Mouse (Mus musculus): Measurements from ENCODE around the gene Mapk1. TPM values are rescaled to one million over a fixed set of nuclear protein-coding genes. Genes with fewer than 3 reads are reported as not detected.
A peak's percentile ranks its signal among the peaks of the same experiment; 100 is the strongest.

Gene Mapk1
- polyA plus RNA-seq, 1 experiment from 2014 or later: 183 TPM

DNA sequence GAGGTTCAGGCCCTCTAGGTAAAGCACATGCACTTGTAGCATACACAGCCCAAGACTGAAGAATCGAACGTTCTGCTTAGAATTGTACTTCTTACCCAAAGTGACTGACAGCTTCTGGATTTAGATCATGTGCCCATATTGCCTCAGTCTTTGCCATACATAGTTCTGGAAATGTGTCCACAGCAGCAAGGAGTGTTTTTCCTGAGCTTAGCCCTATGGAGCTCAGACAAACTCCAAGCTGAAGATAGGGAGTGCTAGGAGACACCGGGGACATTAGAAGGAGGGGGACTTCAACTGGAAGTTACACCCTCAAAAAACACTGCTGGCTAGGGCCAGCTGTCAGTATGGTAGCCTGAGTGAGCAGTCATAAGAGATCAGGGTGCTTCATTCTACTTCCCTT, 57.5 kb downstream of the Mapk1 start:
- no peaks in the 10 kb centered on the region for H3K9me3 ChIP-seq (ENCODE audit: control insufficient read depth, low read length)
- H3K4me3 ChIP-seq (ENCODE audit: low read length): no peak overlapping the region
- no peak overlapping the region for H3K27ac ChIP-seq (ENCODE audit: low read depth, low read length)
- no peaks in the 10 kb centered on the region for H3K27me3 ChIP-seq (replicated peaks; ENCODE audit: control insufficient read depth, insufficient read depth, low read length)
- peaks cover 30% of the 10 kb centered on the region for H3K36me3 ChIP-seq (ENCODE audit: control insufficient read depth, insufficient read depth, low read length)
- WGBS: 97% methylated on average over 3 of the region's 3 CpGs
- no peaks in the 10 kb centered on the region for H3K4me1 ChIP-seq (ENCODE audit: control insufficient read depth, insufficient read depth, low read depth, low read length)
- ATAC-seq: no peak
- no peak overlapping the region for H3K9ac ChIP-seq (ENCODE audit: low read depth, low read length)
- H3K4me2 ChIP-seq (ENCODE audit: low read length): no peak overlapping the region

DNA sequence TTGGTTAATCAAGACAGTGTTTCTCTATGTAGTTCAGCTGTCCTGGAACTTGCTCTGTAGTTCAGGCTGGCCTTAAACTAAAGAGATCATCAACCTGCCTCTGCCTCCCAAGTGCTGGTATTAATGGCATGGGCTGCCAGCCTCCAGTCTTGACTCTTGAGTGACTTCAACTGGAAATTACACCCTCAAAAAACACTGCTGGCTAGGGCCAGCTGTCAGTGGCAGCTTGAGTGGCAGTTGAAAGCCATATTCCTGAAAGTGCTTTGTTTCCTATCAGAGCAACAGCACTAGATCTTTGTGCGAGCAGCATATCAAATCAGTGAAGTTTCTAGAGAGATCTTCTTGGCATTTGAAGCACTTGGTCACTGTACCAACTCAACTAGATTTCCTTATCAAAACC, 58.2 kb downstream of the Mapk1 start:
- no peaks in the 10 kb centered on the region for H3K9me3 ChIP-seq (ENCODE audit: control insufficient read depth, low read length)
- H3K27me3 ChIP-seq (replicated peaks; ENCODE audit: control insufficient read depth, insufficient read depth, low read length): no peaks in the 10 kb centered on the region
- H3K9ac ChIP-seq (ENCODE audit: low read depth, low read length): no peak overlapping the region
- WGBS: 90% methylated on average over 1 of the region's 1 CpGs
- no peak overlapping the region for H3K4me2 ChIP-seq (ENCODE audit: low read length)
- peaks cover 25% of the 10 kb centered on the region for H3K36me3 ChIP-seq (ENCODE audit: control insufficient read depth, insufficient read depth, low read length)
- no peak overlapping the region for H3K4me3 ChIP-seq (ENCODE audit: low read length)
- ATAC-seq: no peak
- no peaks in the 10 kb centered on the region for H3K4me1 ChIP-seq (ENCODE audit: control insufficient read depth, insufficient read depth, low read depth, low read length)
- H3K27ac ChIP-seq (ENCODE audit: low read depth, low read length): no peak overlapping the region

DNA sequence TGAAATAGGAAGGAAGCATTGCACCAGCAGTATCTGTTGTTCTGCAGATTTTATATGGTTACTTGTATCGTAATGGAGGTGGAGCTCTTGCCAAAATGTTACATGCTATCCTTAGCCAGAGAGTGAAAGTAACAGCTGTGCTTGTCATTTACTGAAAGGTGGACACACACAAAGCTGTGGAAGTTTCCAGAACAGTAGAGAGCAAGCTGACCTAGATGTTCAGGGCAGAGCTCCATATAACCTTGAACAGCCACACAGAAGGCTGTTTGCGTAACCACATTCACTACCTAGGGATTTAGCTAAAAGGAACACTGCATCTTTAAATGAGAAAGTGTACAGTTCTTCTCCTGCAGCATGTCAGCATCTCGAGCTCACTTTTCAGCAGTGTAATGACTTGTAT, 61.1 kb downstream of the Mapk1 start:
- no peak overlapping the region; the same call in 1 of the 2 replicates for H3K27ac ChIP-seq (ENCODE audit: low read depth, low read length)
- peaks cover 28% of the 10 kb centered on the region for H3K36me3 ChIP-seq (ENCODE audit: control insufficient read depth, insufficient read depth, low read length)
- no peak for ATAC-seq
- H3K9me3 ChIP-seq (ENCODE audit: control insufficient read depth, low read length): no peaks in the 10 kb centered on the region
- H3K4me2 ChIP-seq (ENCODE audit: low read length): no peak overlapping the region
- no peaks in the 10 kb centered on the region for H3K27me3 ChIP-seq (replicated peaks; ENCODE audit: control insufficient read depth, insufficient read depth, low read length)
- no peak overlapping the region for H3K9ac ChIP-seq (ENCODE audit: low read depth, low read length)
- 68% methylated on average over 3 of the region's 3 CpGs for WGBS
- H3K4me3 ChIP-seq (ENCODE audit: low read length): no peak overlapping the region
- no peaks in the 10 kb centered on the region for H3K4me1 ChIP-seq (ENCODE audit: control insufficient read depth, insufficient read depth, low read depth, low read length)

DNA sequence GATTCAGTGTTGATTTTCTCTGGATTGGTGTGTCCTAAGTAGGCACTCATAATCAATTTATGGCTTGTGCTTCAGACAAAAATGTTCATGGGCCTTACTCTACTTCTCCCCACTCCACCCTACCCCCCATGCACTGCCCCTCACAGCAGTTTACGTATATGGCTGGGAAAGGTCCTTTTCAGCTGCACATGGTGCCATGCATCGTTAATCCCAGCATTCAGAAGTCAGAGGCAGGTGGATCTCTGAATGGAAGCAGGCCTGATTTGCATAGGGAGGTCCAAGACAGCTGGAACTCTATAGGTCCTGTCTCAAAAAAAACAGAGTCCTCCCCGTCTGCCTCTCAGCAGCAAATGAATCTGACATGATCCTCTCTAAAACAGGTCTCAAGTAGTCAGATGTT, 62.1 kb downstream of the Mapk1 start:
- Histone ChIP-seq H3K9me3 (ENCODE audit: control insufficient read depth, low read length) (no peaks in the 10 kb centered on the region), H3K27me3 (replicated peaks; ENCODE audit: control insufficient read depth, insufficient read depth, low read length) (no peaks in the 10 kb centered on the region), H3K36me3 (ENCODE audit: control insufficient read depth, insufficient read depth, low read length) (peaks cover 20% of the 10 kb centered on the region), H3K4me1 (ENCODE audit: control insufficient read depth, insufficient read depth, low read depth, low read length) (no peaks in the 10 kb centered on the region), H3K27ac (ENCODE audit: low read depth, low read length) (no peak overlapping the region), H3K4me2 (ENCODE audit: low read length) (no peak overlapping the region), H3K9ac (ENCODE audit: low read depth, low read length) (no peak overlapping the region), H3K4me3 (ENCODE audit: low read length) (no peak overlapping the region)
- WGBS: 24% methylated on average over 3 of the region's 3 CpGs
- ATAC-seq: no peak

DNA sequence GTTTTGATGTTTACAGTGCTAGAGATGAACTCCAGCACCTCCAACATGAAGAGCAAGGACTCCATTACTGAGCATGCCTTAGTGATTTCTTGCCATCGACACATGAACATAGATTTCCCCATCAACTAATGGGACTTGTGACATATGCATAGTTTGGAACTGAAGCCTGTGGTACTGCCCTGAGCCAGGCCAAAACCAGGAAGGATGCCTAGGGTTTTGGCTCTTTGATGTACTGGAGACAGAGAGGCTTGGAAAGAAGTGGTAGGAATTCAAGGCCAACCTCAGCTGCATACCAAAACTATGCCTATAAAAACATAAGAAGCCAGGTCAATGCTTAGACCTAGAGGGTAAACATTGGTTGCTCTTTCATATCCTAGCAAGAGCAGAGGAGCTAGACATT, 66.7 kb downstream of the Mapk1 start:
- Histone ChIP-seq H3K9ac (ENCODE audit: low read depth, low read length) (no peak overlapping the region), H3K4me2 (ENCODE audit: low read length) (no peak overlapping the region), H3K36me3 (ENCODE audit: control insufficient read depth, insufficient read depth, low read length) (peaks cover 7% of the 10 kb centered on the region; the same call in 1 of the 2 replicates), H3K4me1 (ENCODE audit: control insufficient read depth, insufficient read depth, low read depth, low read length) (no peaks in the 10 kb centered on the region), H3K27me3 (replicated peaks; ENCODE audit: control insufficient read depth, insufficient read depth, low read length) (no peaks in the 10 kb centered on the region), H3K9me3 (ENCODE audit: control insufficient read depth, low read length) (no peaks in the 10 kb centered on the region), H3K4me3 (ENCODE audit: low read length) (no peak overlapping the region), H3K27ac (ENCODE audit: low read depth, low read length) (no peak overlapping the region)
- WGBS: 86% methylated on average over 1 of the region's 1 CpGs
- ATAC-seq: no peak

DNA sequence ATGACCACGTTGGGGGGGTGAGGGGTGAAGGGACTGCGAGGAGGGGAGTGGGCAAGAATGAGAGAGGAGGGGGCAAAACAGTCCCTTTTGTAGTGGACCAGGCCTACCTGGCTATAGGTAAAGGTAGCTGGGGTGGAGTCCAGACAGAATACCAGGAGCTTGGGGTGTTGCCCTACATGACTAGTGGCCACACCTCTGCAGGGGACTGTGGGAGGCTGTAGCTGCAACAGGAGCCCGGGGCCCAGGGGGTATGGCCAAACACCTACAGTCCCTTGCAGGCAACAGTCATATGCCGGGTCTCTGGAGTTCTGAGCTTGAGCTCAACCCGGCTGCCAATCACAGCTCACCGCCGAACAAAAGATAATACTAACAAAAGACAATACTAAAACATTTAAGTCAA, 68.9 kb downstream of the Mapk1 start:
- Histone ChIP-seq H3K4me2 (ENCODE audit: low read length) (no peak overlapping the region), H3K27me3 (replicated peaks; ENCODE audit: control insufficient read depth, insufficient read depth, low read length) (no peaks in the 10 kb centered on the region), H3K27ac (ENCODE audit: low read depth, low read length) (no peak overlapping the region), H3K9me3 (ENCODE audit: control insufficient read depth, low read length) (no peaks in the 10 kb centered on the region), H3K4me3 (ENCODE audit: low read length) (no peak overlapping the region), H3K9ac (ENCODE audit: low read depth, low read length) (no peak overlapping the region), H3K36me3 (ENCODE audit: control insufficient read depth, insufficient read depth, low read length) (peaks cover 7% of the 10 kb centered on the region; the same call in 1 of the 2 replicates), H3K4me1 (ENCODE audit: control insufficient read depth, insufficient read depth, low read depth, low read length) (no peaks in the 10 kb centered on the region)
- no peak for ATAC-seq
- whole genome bisulfite sequencing: 71% methylated on average over 7 of the region's 7 CpGs

DNA sequence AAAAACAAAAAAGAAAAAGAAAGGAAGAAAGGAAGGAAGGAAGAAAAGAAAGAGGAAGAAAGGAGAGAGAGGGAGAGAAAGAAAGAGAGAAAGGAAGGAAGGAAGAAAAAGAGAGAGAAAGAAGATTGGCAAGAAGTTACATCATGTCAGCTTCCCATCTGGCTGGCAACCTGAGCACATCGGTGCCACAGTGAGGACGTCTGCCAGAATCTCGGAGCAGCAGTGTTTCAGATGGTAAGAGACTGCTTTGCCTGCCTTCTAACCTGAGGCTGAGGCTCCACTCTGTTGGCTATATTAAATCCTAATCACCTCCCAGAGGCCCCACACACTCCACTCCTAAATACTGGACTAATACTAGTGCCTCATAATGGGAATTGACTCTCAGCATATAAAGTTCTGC, 70.7 kb downstream of the Mapk1 start:
- no peak overlapping the region for H3K27ac ChIP-seq (ENCODE audit: low read depth, low read length)
- no peak overlapping the region for H3K9ac ChIP-seq (ENCODE audit: low read depth, low read length)
- WGBS: 73% methylated on average over 3 of the region's 3 CpGs
- H3K27me3 ChIP-seq (replicated peaks; ENCODE audit: control insufficient read depth, insufficient read depth, low read length): no peaks in the 10 kb centered on the region
- H3K4me2 ChIP-seq (ENCODE audit: low read length): no peak overlapping the region
- no peaks in the 10 kb centered on the region for H3K36me3 ChIP-seq (ENCODE audit: control insufficient read depth, insufficient read depth, low read length)
- H3K9me3 ChIP-seq (ENCODE audit: control insufficient read depth, low read length): no peaks in the 10 kb centered on the region
- H3K4me1 ChIP-seq (ENCODE audit: control insufficient read depth, insufficient read depth, low read depth, low read length): no peaks in the 10 kb centered on the region
- ATAC-seq: peak; percentile 43
- H3K4me3 ChIP-seq (ENCODE audit: low read length): no peak overlapping the region

DNA sequence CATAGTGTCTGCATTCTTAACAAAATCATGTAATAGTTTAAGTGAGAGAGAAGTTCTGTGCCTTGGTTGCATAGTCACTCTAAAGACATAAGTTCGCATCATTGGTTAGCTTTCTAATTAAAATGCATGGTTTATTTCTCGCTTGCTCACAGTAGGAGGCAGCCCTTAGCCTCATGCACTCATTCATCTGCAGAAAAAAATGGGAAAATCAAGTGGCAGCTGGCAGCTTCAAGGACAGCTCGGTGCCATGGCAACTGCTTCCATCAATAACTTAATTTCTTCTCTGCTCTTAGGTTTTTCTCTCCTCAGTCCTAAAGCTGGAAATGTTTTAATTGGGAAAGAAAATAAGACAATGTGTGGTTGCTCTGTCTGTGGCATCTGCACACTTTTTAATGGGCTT, 72.4 kb downstream of the Mapk1 start:
- no peak overlapping the region for H3K27ac ChIP-seq (ENCODE audit: low read depth, low read length)

DNA sequence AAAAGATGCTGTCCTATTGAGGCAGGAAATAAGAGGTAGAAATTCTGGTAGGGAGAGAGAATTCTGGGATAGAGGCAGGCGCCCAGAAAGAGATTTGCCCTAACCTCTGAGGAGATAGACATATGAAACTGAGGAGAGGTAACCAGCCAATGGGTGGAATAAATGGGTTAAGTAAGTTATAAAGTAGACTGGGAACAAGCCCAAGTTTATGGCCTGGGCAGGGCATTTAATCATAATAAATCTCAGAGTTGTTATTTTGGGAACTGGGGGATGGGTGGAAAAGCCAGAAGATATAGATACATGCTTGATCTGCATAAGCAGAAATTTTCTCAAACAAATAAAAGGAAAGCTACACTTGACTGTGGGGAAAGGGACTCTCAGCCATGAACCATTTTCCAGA, 79.2 kb downstream of the Mapk1 start:
- Histone ChIP-seq H3K4me1 (ENCODE audit: control insufficient read depth, insufficient read depth, low read depth, low read length) (no peaks in the 10 kb centered on the region), H3K9ac (ENCODE audit: low read depth, low read length) (no peak overlapping the region), H3K36me3 (ENCODE audit: control insufficient read depth, insufficient read depth, low read length) (no peaks in the 10 kb centered on the region), H3K9me3 (ENCODE audit: control insufficient read depth, low read length) (no peaks in the 10 kb centered on the region), H3K4me2 (ENCODE audit: low read length) (no peak overlapping the region), H3K27ac (ENCODE audit: low read depth, low read length) (no peak overlapping the region), H3K4me3 (ENCODE audit: low read length) (no peak overlapping the region), H3K27me3 (replicated peaks; ENCODE audit: control insufficient read depth, insufficient read depth, low read length) (no peaks in the 10 kb centered on the region)
- ATAC-seq: no peak
- 67% methylated on average over 1 of the region's 1 CpGs for WGBS

More for the DNA sequence above, 72.4 kb downstream of the Mapk1 start:
- no peaks in the 10 kb centered on the region for H3K36me3 ChIP-seq (ENCODE audit: control insufficient read depth, insufficient read depth, low read length)
- no peaks in the 10 kb centered on the region for H3K27me3 ChIP-seq (replicated peaks; ENCODE audit: control insufficient read depth, insufficient read depth, low read length)
- 22% methylated on average over 3 of the region's 3 CpGs for WGBS
- H3K4me2 ChIP-seq (ENCODE audit: low read length): no peak overlapping the region
- ATAC-seq: peak; percentile 47
- H3K4me3 ChIP-seq (ENCODE audit: low read length): no peak overlapping the region
- H3K4me1 ChIP-seq (ENCODE audit: control insufficient read depth, insufficient read depth, low read depth, low read length): no peaks in the 10 kb centered on the region
- no peaks in the 10 kb centered on the region for H3K9me3 ChIP-seq (ENCODE audit: control insufficient read depth, low read length)
- H3K9ac ChIP-seq (ENCODE audit: low read depth, low read length): no peak overlapping the region

DNA sequence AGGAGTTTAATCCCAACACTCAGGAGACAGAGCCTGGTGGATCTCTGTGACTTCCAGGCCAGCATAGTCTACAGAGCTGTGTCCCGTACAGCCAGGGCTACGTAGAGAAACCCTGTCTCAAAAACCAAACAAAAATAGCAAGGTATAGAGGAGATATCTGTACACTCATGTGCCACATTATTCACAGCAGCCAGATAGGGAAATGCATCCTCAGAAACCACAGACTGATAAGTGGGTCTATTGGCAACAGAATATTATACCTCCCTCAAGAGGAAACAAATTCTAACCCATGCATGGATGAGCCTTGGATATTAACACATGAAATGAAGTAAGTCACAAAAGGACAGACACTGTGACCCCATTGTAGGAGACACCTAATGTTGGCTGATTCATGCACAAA, 84.4 kb downstream of the Mapk1 start:
- Histone ChIP-seq H3K4me2 (ENCODE audit: low read length) (no peak overlapping the region), H3K4me3 (ENCODE audit: low read length) (no peak overlapping the region), H3K36me3 (ENCODE audit: control insufficient read depth, insufficient read depth, low read length) (no peaks in the 10 kb centered on the region), H3K4me1 (ENCODE audit: control insufficient read depth, insufficient read depth, low read depth, low read length) (peaks cover 6% of the 10 kb centered on the region; the same call in 1 of the 2 replicates), H3K27me3 (replicated peaks; ENCODE audit: control insufficient read depth, insufficient read depth, low read length) (no peaks in the 10 kb centered on the region), H3K9ac (ENCODE audit: low read depth, low read length) (no peak overlapping the region), H3K9me3 (ENCODE audit: control insufficient read depth, low read length) (no peaks in the 10 kb centered on the region), H3K27ac (ENCODE audit: low read depth, low read length) (no peak overlapping the region)
- WGBS: 86% methylated on average over 2 of the region's 2 CpGs
- no peak for ATAC-seq

Data from hindbrain, embryonic 16.5 days (tissue).